Mouse (Mus musculus) limb, embryonic 10.5 days (tissue): ENCODE measurements around the gene Cacna1e. TPM values are rescaled to one million over a fixed set of nuclear protein-coding genes. Genes with fewer than 3 reads are reported as not detected.
A peak's percentile ranks its signal among the peaks of the same experiment; 100 is the strongest.

Experiments
- DNase-seq: peaks from one replicate; pipeline ENCODE4 v3.0.0-alpha.2; 2017; ENCODE audit warnings: low spot score
- H3K27ac ChIP-seq: fragments of 300-500 bp; sonication (generic); 2 replicates; pipeline ENCODE4 v1.5.1; 2016; ENCODE audit warnings: mild to moderate bottlenecking
- H3K27me3 ChIP-seq: fragments of 300-500 bp; sonication (generic); 2 replicates; pipeline ENCODE4 v1.6.1; 2016; ENCODE audit warnings: low read depth, mild to moderate bottlenecking; ENCODE audit not compliant: poor library complexity, severe bottlenecking
- H3K36me3 ChIP-seq: fragments of 300-500 bp; sonication (generic); 2 replicates; pipeline ENCODE4 v1.6.1; 2016; ENCODE audit warnings: mild to moderate bottlenecking, moderate library complexity
- H3K4me1 ChIP-seq: fragments of 300-500 bp; sonication (generic); 2 replicates; pipeline ENCODE4 v1.6.1; 2016
- H3K4me3 ChIP-seq: fragments of 300-500 bp; sonication (generic); 2 replicates; pipeline ENCODE4 v1.5.1; 2016; ENCODE audit warnings: mild to moderate bottlenecking, moderate library complexity
- H3K9me3 ChIP-seq: fragments of 300-500 bp; sonication (generic); replicated peaks from 2 replicates; pipeline ENCODE4 v1.6.1; 2016; ENCODE audit warnings: mild to moderate bottlenecking
- WGBS: fragments of 180-500 bp; shearing (Covaris S2); methylation state at CpG from one replicate; pipeline ENCODE4 v1.1.7; 2016; 5-methylcytosine and 5-hydroxymethylcytosine counted together
- polyA plus RNA-seq: library from polyadenylated mRNA; unstranded; fragments of >200 nt; fragmentation: Nextera tagmentation; extraction: Ambion mirVana; gene quantifications from 2 replicates; pipeline ENCODE4 v1.2.1, GENCODE M21; 2016

The Cacna1e gene
- polyA plus RNA-seq, 1 experiment from 2014 or later = 0.06 TPM

DNA sequence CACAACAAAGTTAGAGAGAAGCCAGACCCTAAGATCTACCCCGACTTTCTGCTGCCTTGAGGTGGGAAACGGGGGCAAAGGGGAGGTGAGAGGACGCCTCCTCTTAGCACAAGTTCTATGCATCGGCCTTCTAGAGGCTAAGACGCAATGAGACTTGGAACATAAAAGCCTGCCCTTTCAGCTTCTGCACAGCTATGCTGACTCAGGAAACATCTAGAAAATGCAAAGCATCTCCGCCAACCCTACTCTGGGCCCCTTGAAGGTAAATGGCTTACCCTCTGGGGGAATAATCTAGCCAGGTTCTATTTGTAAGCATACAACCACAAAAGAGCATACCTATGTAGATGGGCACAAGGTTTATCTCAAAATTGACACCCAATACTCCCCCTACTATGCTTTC lies 54.2 kb downstream of the Cacna1e start:
- Histone ChIP-seq H3K27ac (no peak overlapping the region), H3K4me1 (peaks cover 11% of the 10 kb centered on the region), H3K36me3 (no peaks in the 10 kb centered on the region), H3K4me3 (no peak overlapping the region), H3K9me3 (no peaks in the 10 kb centered on the region), H3K27me3 (no peaks in the 10 kb centered on the region)
- DNase-seq = no peak
- WGBS = 91% methylated on average over 6 of the region's 6 CpGs

DNA sequence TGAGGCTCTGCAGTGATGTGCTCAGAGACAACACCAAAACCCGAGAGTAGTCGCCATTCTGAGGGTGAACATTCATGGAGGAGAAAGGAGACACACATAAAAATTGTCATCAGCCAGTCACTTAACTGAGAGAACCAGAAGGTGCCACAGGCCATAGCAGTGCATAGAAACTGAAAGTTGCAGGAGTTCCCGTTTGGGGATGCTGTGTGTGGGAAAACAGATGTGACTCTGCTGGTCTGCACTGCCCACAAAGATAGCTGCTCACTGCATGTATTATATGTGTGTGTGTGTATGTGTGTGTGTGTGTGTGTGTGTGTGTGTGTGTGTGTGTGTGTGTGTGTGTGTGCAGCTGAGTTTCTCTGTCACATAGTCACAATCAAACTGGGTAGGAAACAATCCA lies 61.2 kb downstream of the Cacna1e start:
- no peak for DNase-seq
- H3K27ac ChIP-seq = no peak overlapping the region
- H3K27me3 ChIP-seq = no peaks in the 10 kb centered on the region
- H3K4me1 ChIP-seq = no peaks in the 10 kb centered on the region
- 67% methylated on average over 3 of the region's 3 CpGs for WGBS
- H3K9me3 ChIP-seq = no peaks in the 10 kb centered on the region
- no peaks in the 10 kb centered on the region for H3K36me3 ChIP-seq
- no peak overlapping the region for H3K4me3 ChIP-seq

DNA sequence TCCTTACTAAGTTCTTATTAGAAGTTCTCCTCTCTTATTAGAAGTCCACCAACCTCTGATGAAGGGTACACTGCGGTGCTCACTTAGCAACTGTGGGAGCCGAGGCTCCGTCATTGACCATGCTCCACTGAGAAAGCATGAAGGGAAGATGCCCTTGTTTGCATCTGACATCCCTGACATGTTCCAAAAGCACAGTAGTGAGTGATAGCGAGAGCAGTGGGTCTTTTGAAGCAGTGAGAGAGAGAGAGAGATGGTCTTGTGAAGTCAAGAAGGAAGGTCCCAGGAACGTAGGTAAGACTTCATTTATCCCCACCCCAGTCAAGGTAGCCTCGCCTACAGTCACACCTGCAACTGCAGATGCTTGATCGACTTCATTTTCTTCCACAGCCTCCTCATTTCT lies 63.9 kb downstream of the Cacna1e start:
- 89% methylated on average over 7 of the region's 7 CpGs for WGBS

DNA sequence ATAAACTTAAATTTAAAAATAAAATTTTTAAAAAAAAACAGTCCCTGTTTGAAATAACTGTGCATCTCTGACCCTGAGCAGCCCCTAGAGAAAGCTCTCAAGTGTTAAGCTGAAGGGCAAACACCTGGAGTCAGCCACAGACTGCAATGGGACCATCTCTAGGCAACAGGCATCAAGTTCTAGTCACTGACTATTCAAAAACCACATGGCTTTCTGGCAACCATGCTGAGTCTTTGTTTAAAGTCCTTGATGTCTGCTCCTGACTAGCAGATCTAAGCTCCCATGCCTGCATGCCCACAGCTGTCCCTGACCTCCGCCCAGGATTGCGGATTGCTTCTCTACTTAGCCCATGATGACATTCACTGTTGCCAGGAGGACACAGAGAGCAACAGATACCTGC lies 64.3 kb downstream of the Cacna1e start:
- WGBS = 87% methylated on average over 2 of the region's 2 CpGs
- Histone ChIP-seq H3K4me3 (no peak overlapping the region), H3K27ac (no peak overlapping the region), H3K27me3 (no peaks in the 10 kb centered on the region), H3K9me3 (no peaks in the 10 kb centered on the region), H3K4me1 (no peaks in the 10 kb centered on the region), H3K36me3 (no peaks in the 10 kb centered on the region)
- no peak for DNase-seq

More for the DNA sequence above, 63.9 kb downstream of the Cacna1e start:
- Histone ChIP-seq H3K27me3 (no peaks in the 10 kb centered on the region), H3K27ac (no peak overlapping the region), H3K4me1 (no peaks in the 10 kb centered on the region), H3K9me3 (no peaks in the 10 kb centered on the region), H3K36me3 (no peaks in the 10 kb centered on the region), H3K4me3 (no peak overlapping the region)
- DNase-seq = no peak

DNA sequence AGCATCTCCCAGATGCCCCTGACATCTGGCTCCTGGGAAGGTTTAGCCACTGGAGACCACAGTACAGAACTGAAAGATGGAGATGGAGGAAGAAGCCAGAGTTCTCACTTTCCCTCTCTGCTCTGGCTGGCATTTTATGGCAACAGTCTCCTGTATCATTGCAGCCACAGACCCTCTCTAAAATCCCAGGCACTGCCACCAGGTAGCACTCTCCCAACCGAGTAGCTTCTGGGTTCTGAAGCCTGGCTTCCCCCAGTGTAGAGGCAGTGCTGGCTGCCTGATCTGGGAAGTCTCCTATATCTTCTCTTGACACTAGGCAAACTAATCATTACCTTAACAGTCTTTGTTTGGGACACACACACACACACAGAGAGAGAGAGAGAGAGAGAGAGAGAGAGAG lies 65.6 kb downstream of the Cacna1e start:
- no peak overlapping the region for H3K4me3 ChIP-seq

DNA sequence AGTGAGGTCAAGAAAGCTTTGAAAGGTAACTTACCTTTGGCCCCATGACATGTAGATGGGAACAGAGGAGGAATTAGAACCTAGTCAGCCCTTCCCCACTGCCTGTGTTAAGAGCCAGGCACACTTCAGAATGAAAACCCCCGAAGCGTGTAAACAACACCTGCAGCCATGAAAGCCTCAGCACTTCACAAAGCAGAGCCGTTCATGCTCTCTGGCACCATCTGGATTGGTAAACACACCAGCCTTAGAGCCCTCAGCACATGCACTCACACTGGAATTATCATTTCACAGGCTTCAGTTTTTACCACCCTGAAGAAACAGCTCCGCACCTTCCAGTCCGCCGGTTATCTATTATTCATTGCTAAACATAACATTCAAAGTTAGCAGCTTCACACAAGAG lies 67.5 kb downstream of the Cacna1e start:
- Histone ChIP-seq H3K4me1 (no peaks in the 10 kb centered on the region), H3K9me3 (no peaks in the 10 kb centered on the region), H3K27me3 (no peaks in the 10 kb centered on the region), H3K27ac (no peak overlapping the region), H3K36me3 (no peaks in the 10 kb centered on the region), H3K4me3 (no peak overlapping the region)
- 87% methylated on average over 6 of the region's 6 CpGs for WGBS
- DNase-seq = no peak

More for the DNA sequence above, 65.6 kb downstream of the Cacna1e start:
- WGBS = 33% methylated on average over 1 of the region's 1 CpGs
- Histone ChIP-seq H3K36me3 (no peaks in the 10 kb centered on the region), H3K9me3 (no peaks in the 10 kb centered on the region), H3K4me1 (no peaks in the 10 kb centered on the region), H3K27me3 (no peaks in the 10 kb centered on the region), H3K27ac (no peak overlapping the region)
- DNase-seq = no peak

DNA sequence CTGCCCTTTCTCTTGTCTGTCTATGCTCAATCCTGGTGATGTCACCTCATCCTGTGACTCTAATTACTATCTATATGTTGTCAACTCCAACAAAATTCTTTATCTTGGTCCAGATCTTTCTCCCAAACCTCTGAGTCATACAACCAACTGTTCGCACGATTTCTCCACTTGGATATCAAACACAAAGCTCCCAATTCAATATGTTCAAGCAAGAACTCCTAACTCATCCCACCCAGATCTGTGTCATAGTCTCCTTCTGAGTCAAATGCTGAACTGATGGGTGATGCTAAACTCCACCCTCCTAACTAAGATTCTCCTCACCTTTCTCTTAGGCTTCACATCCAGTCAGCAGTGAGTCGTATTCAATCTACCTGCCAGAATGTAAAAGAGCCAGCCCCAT lies 68.0 kb downstream of the Cacna1e start:
- no peaks in the 10 kb centered on the region for H3K27me3 ChIP-seq
- 91% methylated on average over 3 of the region's 3 CpGs for WGBS
- H3K4me3 ChIP-seq = no peak overlapping the region
- no peak overlapping the region for H3K27ac ChIP-seq
- no peaks in the 10 kb centered on the region for H3K4me1 ChIP-seq
- H3K9me3 ChIP-seq = no peaks in the 10 kb centered on the region
- no peak for DNase-seq
- H3K36me3 ChIP-seq = no peaks in the 10 kb centered on the region

DNA sequence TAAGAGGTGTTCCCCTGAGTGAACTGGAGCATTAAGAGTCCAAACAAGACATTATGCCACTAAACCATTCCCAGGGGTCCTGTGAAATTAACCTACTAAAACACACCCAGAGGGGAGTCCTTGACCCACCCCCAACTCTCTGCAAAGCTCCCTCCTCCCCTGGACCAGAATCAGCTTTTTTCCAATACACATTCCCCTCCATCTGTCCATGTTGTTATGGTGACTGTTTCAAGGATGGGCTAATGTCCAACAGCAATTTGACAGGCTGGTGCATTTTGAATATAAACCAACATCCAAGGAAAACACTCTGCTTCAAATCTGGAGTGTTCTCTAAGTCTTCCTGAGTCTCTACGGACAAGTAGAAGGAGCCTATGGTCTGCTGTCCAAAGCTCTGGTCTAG lies 78.6 kb downstream of the Cacna1e start:
- H3K36me3 ChIP-seq = no peaks in the 10 kb centered on the region
- no peak for DNase-seq

DNA sequence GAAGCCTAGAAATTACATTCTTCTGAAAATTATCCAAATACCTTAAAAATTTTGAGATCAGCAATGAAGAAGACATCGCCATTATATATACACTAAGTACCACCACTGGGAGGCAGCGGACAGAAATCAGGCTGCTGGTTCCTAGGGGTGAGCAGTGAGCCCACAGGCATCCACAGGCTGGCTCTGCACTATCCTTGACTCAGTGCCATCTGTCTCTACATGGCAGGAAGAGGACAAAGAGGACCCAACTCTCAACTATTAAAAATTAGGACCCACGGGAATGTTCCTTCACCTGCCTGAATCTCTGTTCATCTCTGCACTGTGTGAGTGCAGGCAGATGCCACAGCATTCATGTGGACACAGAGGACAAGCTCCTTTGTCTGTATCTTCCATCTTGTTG lies 79.3 kb downstream of the Cacna1e start:
- no peaks in the 10 kb centered on the region for H3K36me3 ChIP-seq
- no peaks in the 10 kb centered on the region for H3K9me3 ChIP-seq
- no peak overlapping the region for H3K27ac ChIP-seq
- H3K27me3 ChIP-seq = no peaks in the 10 kb centered on the region
- H3K4me3 ChIP-seq = no peak overlapping the region
- 91% methylated on average over 3 of the region's 3 CpGs for WGBS
- no peaks in the 10 kb centered on the region for H3K4me1 ChIP-seq
- DNase-seq = no peak

More for the DNA sequence above, 78.6 kb downstream of the Cacna1e start:
- WGBS = 83% methylated on average over 1 of the region's 1 CpGs
- Histone ChIP-seq H3K9me3 (no peaks in the 10 kb centered on the region), H3K4me3 (no peak overlapping the region), H3K4me1 (no peaks in the 10 kb centered on the region), H3K27me3 (no peaks in the 10 kb centered on the region), H3K27ac (no peak overlapping the region)

- Histone ChIP-seq H3K27ac (no peak overlapping the region), H3K4me1 (no peaks in the 10 kb centered on the region), H3K36me3 (no peaks in the 10 kb centered on the region), H3K9me3 (no peaks in the 10 kb centered on the region), H3K27me3 (no peaks in the 10 kb centered on the region), H3K4me3 (no peak overlapping the region)
- no peak for DNase-seq
- 76% methylated on average over 5 of the region's 5 CpGs for WGBS
Observed at GRCm38 (mm10) chr1:154802301-154802904, 81.9 kb downstream of the Cacna1e start.

GRCm38 (mm10) chr1:154799257-154799656 lies 85.0 kb downstream of the Cacna1e start:
- no peak overlapping the region for H3K4me3 ChIP-seq
- 85% methylated on average over 31 of the region's 31 CpGs for WGBS
- H3K27me3 ChIP-seq = no peaks in the 10 kb centered on the region
- no peaks in the 10 kb centered on the region for H3K9me3 ChIP-seq
- H3K27ac ChIP-seq = no peak overlapping the region
- H3K4me1 ChIP-seq = no peaks in the 10 kb centered on the region
- no peak for DNase-seq
- no peaks in the 10 kb centered on the region for H3K36me3 ChIP-seq

- Histone ChIP-seq H3K36me3 (no peaks in the 10 kb centered on the region), H3K9me3 (no peaks in the 10 kb centered on the region), H3K27ac (no peak overlapping the region), H3K4me1 (no peaks in the 10 kb centered on the region), H3K27me3 (no peaks in the 10 kb centered on the region), H3K4me3 (no peak overlapping the region)
- WGBS = 83% methylated on average over 2 of the region's 2 CpGs
- no peak for DNase-seq
Observed at GRCm38 (mm10) chr1:154798771-154799170, 85.5 kb downstream of the Cacna1e start.

- Histone ChIP-seq H3K36me3 (no peaks in the 10 kb centered on the region), H3K9me3 (no peaks in the 10 kb centered on the region), H3K4me3 (no peak overlapping the region), H3K27me3 (no peaks in the 10 kb centered on the region), H3K27ac (no peak overlapping the region), H3K4me1 (peaks cover 6% of the 10 kb centered on the region)
- 63% methylated on average over 2 of the region's 2 CpGs for WGBS
- DNase-seq = peak; percentile 57
Observed at GRCm38 (mm10) chr1:154796685-154797084, 87.6 kb downstream of the Cacna1e start.

DNA sequence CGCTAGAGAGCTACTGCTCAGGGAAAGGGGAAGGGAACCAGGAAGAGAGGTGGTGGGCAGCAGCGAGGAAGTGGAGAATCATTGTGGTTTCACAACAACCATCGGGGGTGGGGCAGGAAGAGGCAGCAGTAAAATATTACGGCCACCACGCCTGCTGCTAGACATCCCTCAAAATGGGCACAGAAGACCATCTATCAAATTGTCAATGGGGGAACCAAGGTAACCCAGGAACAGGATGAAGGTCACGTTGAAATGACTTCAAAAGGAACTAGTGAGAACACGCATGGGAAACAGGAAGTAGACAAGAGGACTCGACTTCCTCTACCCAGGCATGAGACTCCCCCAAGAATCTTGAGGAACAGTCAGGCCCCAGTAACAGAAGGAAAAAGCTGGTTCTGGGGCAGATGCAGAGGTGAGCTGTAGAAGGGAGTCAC lies 89.8 kb downstream of the Cacna1e start:
- Histone ChIP-seq H3K9me3 (no peaks in the 10 kb centered on the region), H3K27ac (no peak overlapping the region), H3K4me3 (no peak overlapping the region), H3K36me3 (no peaks in the 10 kb centered on the region), H3K27me3 (no peaks in the 10 kb centered on the region), H3K4me1 (peaks cover 11% of the 10 kb centered on the region)
- DNase-seq = no peak
- 90% methylated on average over 8 of the region's 8 CpGs for WGBS
